Mouse (Mus musculus) brain, embryonic 14.5 days (tissue): ENCODE results near the gene Olfr8.
"Not testable (repeated sequence)": the region's sequence is repeated elsewhere in the genome, so short reads cannot be mapped to it uniquely, and the experiment has no call there.

Source experiments
- CTCF ChIP-seq: fragments of 200-500 bp; IDR thresholded peaks from 2 replicates; pipeline ENCODE4 v1.5.1; 2012; ENCODE audit warnings: inconsistent platforms, mild to moderate bottlenecking, moderate library complexity, borderline replicate concordance; ENCODE audit not compliant: insufficient read depth, insufficient read length; ENCODE audit errors: extremely low read depth
- POLR2A ChIP-seq: fragments of 200-500 bp; IDR thresholded peaks from 2 replicates; pipeline ENCODE4 v1.6.1; 2012; ENCODE audit warnings: mild to moderate bottlenecking, inconsistent platforms, borderline replicate concordance; ENCODE audit not compliant: poor library complexity, insufficient read depth, insufficient read length, severe bottlenecking; ENCODE audit errors: extremely low read depth

DNA sequence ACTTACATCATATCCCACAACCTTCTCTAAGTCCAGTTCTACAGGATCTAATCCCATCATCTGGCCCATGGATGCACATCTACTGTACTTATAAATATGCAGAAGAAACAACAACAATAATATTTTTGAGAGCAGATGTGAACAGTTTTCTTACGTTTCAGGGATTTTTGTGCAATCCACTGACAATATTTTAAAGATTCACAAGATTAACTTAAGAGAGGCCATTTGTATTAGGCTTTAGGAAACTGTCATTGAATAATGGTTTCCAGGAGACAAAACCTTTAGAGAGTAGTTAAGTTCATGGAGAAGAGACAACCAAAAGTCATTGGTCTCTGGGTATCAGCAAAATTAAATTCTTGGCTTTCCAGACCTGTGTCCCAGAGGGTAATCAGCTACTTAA, 37.6 kb upstream of the Olfr8 start, which contains the start of gene Olfr1354:
- TF ChIP-seq CTCF, POLR2A: not testable (repeated sequence)
